Mouse (Mus musculus) liver, postnatal 0 days (tissue): ENCODE measurements around the gene Peli2. TPM values are rescaled to one million over a fixed set of nuclear protein-coding genes. Genes with fewer than 3 reads are reported as not detected.
A peak's percentile ranks its signal among the peaks of the same experiment; 100 is the strongest.

Experiments used
- ATAC-seq: fragments of 200-750 bp; cut with Nextera tagmentation; 2 replicates; pipeline ENCODE4 v1.8.0; 2017; ENCODE audit warnings: mild to moderate bottlenecking, moderate library complexity
- DNase-seq: peaks from one replicate; pipeline ENCODE4 v3.0.0-alpha.2; 2016
- H3K27ac ChIP-seq: fragments of 300-500 bp; sonication (generic); 2 replicates; pipeline ENCODE4 v1.5.1; 2014; ENCODE audit warnings: antibody characterized with exemption, moderate library complexity, mild to moderate bottlenecking, low read depth
- H3K27me3 ChIP-seq: fragments of 300-500 bp; sonication (generic); 2 replicates; pipeline ENCODE4 v1.6.1; 2014; ENCODE audit warnings: low read length, control low read depth, mixed read lengths; ENCODE audit not compliant: insufficient read depth
- H3K36me3 ChIP-seq: fragments of 300-500 bp; sonication (generic); replicated peaks from 2 replicates; pipeline ENCODE4 v1.6.1; 2014; ENCODE audit warnings: mild to moderate bottlenecking, control low read depth, low read length, moderate library complexity, mixed read lengths; ENCODE audit not compliant: insufficient read depth
- H3K4me1 ChIP-seq: fragments of 300-500 bp; sonication (generic); 2 replicates; pipeline ENCODE4 v1.6.1; 2014; ENCODE audit warnings: antibody characterized with exemption, mild to moderate bottlenecking, control low read depth; ENCODE audit not compliant: insufficient read depth
- H3K4me2 ChIP-seq: fragments of 300-500 bp; sonication (generic); 2 replicates; pipeline ENCODE4 v1.6.1; 2014; ENCODE audit warnings: low read depth, mild to moderate bottlenecking, low read length, moderate library complexity, mixed read lengths
- H3K4me3 ChIP-seq: fragments of 300-500 bp; sonication (generic); 2 replicates; pipeline ENCODE4 v1.5.1; 2014; ENCODE audit warnings: low read depth, low read length
- H3K9ac ChIP-seq: fragments of 300-500 bp; sonication (generic); replicated peaks from 2 replicates; pipeline ENCODE4 v1.6.1; 2014; ENCODE audit warnings: mild to moderate bottlenecking, moderate library complexity
- H3K9me3 ChIP-seq: fragments of 300-500 bp; sonication (generic); 2 replicates; pipeline ENCODE4 v1.6.1; 2016; ENCODE audit warnings: mild to moderate bottlenecking, control low read depth, low read length, mixed read lengths
- CTCF ChIP-seq: sonication (generic); IDR thresholded peaks from 2 replicates; pipeline ENCODE4 v1.5.1; 2016; ENCODE audit warnings: antibody characterized with exemption, low read depth
- EP300 ChIP-seq: IDR thresholded peaks from 2 replicates; pipeline ENCODE4 v1.6.1; 2016; ENCODE audit warnings: antibody characterized with exemption, low read depth, mild to moderate bottlenecking
- WGBS: fragments of 180-500 bp; shearing (Covaris S2); extraction: QIAGEN DNeasy Blood & Tissue Kit; methylation state at CpG from one replicate; pipeline ENCODE4 v1.1.7; 2014; ENCODE audit not compliant: insufficient replicate concordance; 5-methylcytosine and 5-hydroxymethylcytosine counted together
- polyA plus RNA-seq: library from polyadenylated mRNA; unstranded; fragments of >200 nt; fragmentation: Nextera tagmentation; extraction: Ambion mirVana; gene quantifications from 2 replicates; pipeline ENCODE4 v1.2.1, GENCODE M21; 2015

Gene Peli2
- polyA plus RNA-seq, 1 experiment from 2014 or later: 1.5 TPM

GRCm38 (mm10) chr14:48086682-48087297, 33.8 kb upstream of the Peli2 start:
- no peaks in the 10 kb centered on the region for H3K36me3 ChIP-seq
- no peak for DNase-seq
- H3K27me3 ChIP-seq: no peaks in the 10 kb centered on the region
- no peak overlapping the region for H3K27ac ChIP-seq
- no peak for ATAC-seq
- TF ChIP-seq CTCF (no peak), EP300 (no peak)
- H3K4me1 ChIP-seq: no peaks in the 10 kb centered on the region
- no peak overlapping the region for H3K4me3 ChIP-seq
- no peak overlapping the region for H3K4me2 ChIP-seq
- H3K9ac ChIP-seq: no peak overlapping the region
- no peaks in the 10 kb centered on the region for H3K9me3 ChIP-seq
- WGBS: 48% methylated on average over 7 of the region's 7 CpGs

- H3K9me3 ChIP-seq: no peaks in the 10 kb centered on the region
- DNase-seq: no peak
- no peak for ATAC-seq
- H3K27ac ChIP-seq: no peak overlapping the region
- no peak overlapping the region for H3K4me3 ChIP-seq
- H3K4me1 ChIP-seq: no peaks in the 10 kb centered on the region
- TF ChIP-seq CTCF (no peak), EP300 (no peak)
- no peaks in the 10 kb centered on the region for H3K36me3 ChIP-seq
- 65% methylated on average over 8 of the region's 8 CpGs for whole genome bisulfite sequencing
- H3K4me2 ChIP-seq: no peak overlapping the region
- H3K27me3 ChIP-seq: no peaks in the 10 kb centered on the region
- no peak overlapping the region for H3K9ac ChIP-seq
Observed at GRCm38 (mm10) chr14:48087298-48087830, 33.3 kb upstream of the Peli2 start.

GRCm38 (mm10) chr14:48090465-48090864, 30.2 kb upstream of the Peli2 start:
- ATAC-seq (no peak), DNase-seq (no peak)
- TF ChIP-seq EP300: no peak
- TF ChIP-seq CTCF: no peak
- Histone ChIP-seq H3K27me3 (no peaks in the 10 kb centered on the region), H3K4me2 (no peak overlapping the region), H3K36me3 (no peaks in the 10 kb centered on the region), H3K9me3 (no peaks in the 10 kb centered on the region), H3K9ac (no peak overlapping the region), H3K4me1 (no peaks in the 10 kb centered on the region), H3K4me3 (no peak overlapping the region), H3K27ac (no peak overlapping the region)
- 61% methylated on average over 4 of the region's 4 CpGs for WGBS

DNA sequence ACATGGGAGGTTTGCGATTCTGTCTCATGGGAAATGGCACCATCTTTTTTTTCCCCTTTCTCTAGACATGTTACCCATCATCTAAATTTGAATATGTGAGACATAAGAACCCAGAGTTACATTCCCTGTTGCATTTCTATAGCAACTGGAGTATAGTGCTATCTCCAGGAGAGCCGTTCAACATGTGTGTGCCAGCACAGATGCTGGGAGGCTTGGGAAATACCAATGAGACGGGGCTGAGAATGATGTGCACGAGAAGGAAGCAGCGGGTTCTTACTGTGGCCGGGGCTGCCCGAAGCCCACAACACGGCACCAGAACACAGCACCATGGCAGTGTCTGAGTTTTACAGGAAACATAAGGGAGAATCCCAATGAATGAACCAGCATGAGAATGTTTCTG, 29.5 kb upstream of the Peli2 start:
- H3K4me3 ChIP-seq: no peak overlapping the region
- no peaks in the 10 kb centered on the region for H3K9me3 ChIP-seq
- 84% methylated on average over 8 of the region's 8 CpGs for WGBS
- DNase-seq: no peak
- H3K27ac ChIP-seq: no peak overlapping the region
- H3K9ac ChIP-seq: no peak overlapping the region
- H3K36me3 ChIP-seq: no peaks in the 10 kb centered on the region
- H3K4me2 ChIP-seq: no peak overlapping the region
- no peak for ATAC-seq
- TF ChIP-seq CTCF: no peak
- no peak for TF ChIP-seq EP300
- H3K27me3 ChIP-seq: no peaks in the 10 kb centered on the region
- no peaks in the 10 kb centered on the region for H3K4me1 ChIP-seq

- ATAC-seq: peak; percentile 95
- Histone ChIP-seq H3K4me2 (no peak overlapping the region), H3K4me1 (no peaks in the 10 kb centered on the region), H3K9me3 (no peaks in the 10 kb centered on the region), H3K27me3 (no peaks in the 10 kb centered on the region), H3K4me3 (no peak overlapping the region), H3K9ac (no peak overlapping the region), H3K27ac (no peak overlapping the region), H3K36me3 (no peaks in the 10 kb centered on the region)
- DNase-seq: peak; percentile 35
- TF ChIP-seq EP300 (no peak), CTCF (no peak)
- 45% methylated on average over 6 of the region's 6 CpGs for WGBS
Observed at GRCm38 (mm10) chr14:48098253-48098652, 22.4 kb upstream of the Peli2 start.

DNA sequence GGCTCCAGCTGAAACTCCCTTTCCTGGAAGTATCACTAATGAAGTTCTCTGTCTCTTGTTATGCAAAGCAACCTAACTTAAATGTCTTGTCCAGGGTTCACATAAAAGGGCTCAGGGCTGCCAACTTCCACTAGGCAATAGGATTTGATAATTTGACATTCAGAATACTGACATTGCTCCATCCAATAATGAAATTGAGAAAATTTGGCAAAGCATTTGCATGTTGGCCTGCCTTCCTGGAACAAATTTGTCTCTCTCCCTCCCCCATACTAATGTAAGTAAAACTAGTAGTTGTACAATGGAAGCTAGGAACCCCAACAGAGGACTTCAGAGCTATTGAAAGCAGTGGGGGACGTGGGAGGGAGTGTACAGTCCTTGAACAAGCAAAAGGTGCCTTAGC, 21.3 kb upstream of the Peli2 start:
- H3K4me3 ChIP-seq: no peak overlapping the region
- DNase-seq (no peak), ATAC-seq (no peak)
- H3K27ac ChIP-seq: 0 out of 2 replicates have a peak overlapping the region, but pooled peaks have one; percentile 22
- no peaks in the 10 kb centered on the region for H3K9me3 ChIP-seq
- 43% methylated on average over 1 of the region's 1 CpGs for WGBS
- TF ChIP-seq CTCF: no peak
- TF ChIP-seq EP300: no peak
- H3K9ac ChIP-seq: no peak overlapping the region
- H3K36me3 ChIP-seq: no peaks in the 10 kb centered on the region
- H3K4me2 ChIP-seq: no peak overlapping the region
- H3K4me1 ChIP-seq: no peaks in the 10 kb centered on the region
- no peaks in the 10 kb centered on the region for H3K27me3 ChIP-seq
